Mouse (Mus musculus) thymus, adult 2 months (tissue): ENCODE measurements around the gene Nobox.

Source experiments
- CTCF ChIP-seq: fragments of 200-500 bp; IDR thresholded peaks from 2 replicates; pipeline ENCODE4 v1.5.1; 2012; ENCODE audit warnings: mild to moderate bottlenecking, control low read depth, low read length, moderate library complexity, borderline replicate concordance; ENCODE audit not compliant: control insufficient read depth, poor library complexity, insufficient read depth; ENCODE audit errors: extremely low read depth
- POLR2A ChIP-seq: fragments of 200-500 bp; IDR thresholded peaks from 2 replicates; pipeline ENCODE4 v1.6.1; 2012; ENCODE audit warnings: mild to moderate bottlenecking, low read length, control low read depth, moderate library complexity; ENCODE audit not compliant: control insufficient read depth, poor library complexity, insufficient read depth; ENCODE audit errors: extremely low read depth

- TF ChIP-seq POLR2A (no peak), CTCF (no peak)
These were observed 26.4 kb upstream of the Nobox start for GRCm38 (mm10) chr6:43335619-43336234.
